Mouse (Mus musculus) hindbrain, embryonic 13.5 days (tissue): ENCODE measurements around the gene Fam221b. TPM values are rescaled to one million over a fixed set of nuclear protein-coding genes. Genes with fewer than 3 reads are reported as not detected.

Experiments used
- ATAC-seq: fragments of 200-750 bp; cut with Nextera tagmentation; 2 replicates; pipeline ENCODE4 v1.8.0; 2017; ENCODE audit warnings: moderate TSS enrichment; ENCODE audit not compliant: low FRiP score
- H3K27ac ChIP-seq: fragments of 300-500 bp; sonication (generic); 2 replicates; pipeline ENCODE4 v1.5.1; 2015; ENCODE audit warnings: inconsistent platforms, mild to moderate bottlenecking, moderate library complexity
- H3K27me3 ChIP-seq: fragments of 300-500 bp; sonication (generic); 2 replicates; pipeline ENCODE4 v1.6.1; 2015; ENCODE audit warnings: mild to moderate bottlenecking, inconsistent platforms
- H3K36me3 ChIP-seq: fragments of 300-500 bp; sonication (generic); 2 replicates; pipeline ENCODE4 v1.6.1; 2015; ENCODE audit warnings: mild to moderate bottlenecking, inconsistent platforms
- H3K4me1 ChIP-seq: fragments of 300-500 bp; sonication (generic); replicated peaks from 2 replicates; pipeline ENCODE4 v1.6.1; 2015; ENCODE audit warnings: inconsistent platforms
- H3K4me2 ChIP-seq: fragments of 300-500 bp; sonication (generic); 2 replicates; pipeline ENCODE4 v1.6.1; 2015; ENCODE audit warnings: inconsistent platforms, mild to moderate bottlenecking, moderate library complexity
- H3K4me3 ChIP-seq: fragments of 300-500 bp; sonication (generic); 2 replicates; pipeline ENCODE4 v1.5.1; 2015; ENCODE audit warnings: mild to moderate bottlenecking, inconsistent platforms
- H3K9ac ChIP-seq: fragments of 300-500 bp; sonication (generic); 2 replicates; pipeline ENCODE4 v1.6.1; 2015; ENCODE audit warnings: mild to moderate bottlenecking, inconsistent platforms
- H3K9me3 ChIP-seq: fragments of 300-500 bp; sonication (generic); 2 replicates; pipeline ENCODE4 v1.6.1; 2016; ENCODE audit warnings: inconsistent platforms
- WGBS: fragments of 180-500 bp; shearing (Covaris S2); methylation state at CpG from one replicate; pipeline ENCODE4 v1.1.7; 2015; 5-methylcytosine and 5-hydroxymethylcytosine counted together
- polyA plus RNA-seq: library from polyadenylated mRNA; unstranded; fragments of >200 nt; fragmentation: Nextera tagmentation; extraction: Ambion mirVana; gene quantifications from 2 replicates; pipeline ENCODE4 v1.2.1, GENCODE M21; 2015

The Fam221b gene
- polyA plus RNA-seq, 1 experiment from 2014 or later: 2.8 TPM

DNA sequence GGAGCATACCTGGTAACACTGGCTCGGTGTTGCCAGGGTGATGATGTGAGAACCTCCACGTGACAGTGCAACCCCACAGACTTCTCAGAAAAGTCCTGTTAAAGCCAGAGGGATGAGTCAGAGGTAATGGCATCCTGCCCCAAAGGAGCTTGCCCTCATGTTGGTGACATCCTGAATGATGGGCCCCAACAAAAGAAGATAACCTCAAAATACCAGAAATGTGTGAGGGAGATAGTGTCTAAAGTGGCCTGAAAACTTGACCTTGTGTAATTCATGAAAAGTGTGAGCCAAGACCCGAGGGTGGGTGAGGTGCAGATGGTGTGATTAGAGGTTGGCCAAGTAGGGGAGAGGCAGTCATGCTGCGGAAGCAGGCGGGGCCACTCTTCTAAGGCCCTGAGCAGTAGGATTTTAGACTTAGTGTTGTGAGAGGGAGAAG is 24.9 kb upstream of the Fam221b start:
- H3K4me2 ChIP-seq: no peak overlapping the region
- H3K9me3 ChIP-seq: no peaks in the 10 kb centered on the region
- ATAC-seq: no peak
- no peak overlapping the region for H3K4me3 ChIP-seq
- no peak overlapping the region for H3K9ac ChIP-seq
- no peaks in the 10 kb centered on the region for H3K27me3 ChIP-seq
- H3K36me3 ChIP-seq: peaks cover 30% of the 10 kb centered on the region
- no peak overlapping the region for H3K27ac ChIP-seq
- 80% methylated on average over 5 of the region's 5 CpGs for WGBS
- no peaks in the 10 kb centered on the region; the same call in 1 of the 2 replicates for H3K4me1 ChIP-seq

DNA sequence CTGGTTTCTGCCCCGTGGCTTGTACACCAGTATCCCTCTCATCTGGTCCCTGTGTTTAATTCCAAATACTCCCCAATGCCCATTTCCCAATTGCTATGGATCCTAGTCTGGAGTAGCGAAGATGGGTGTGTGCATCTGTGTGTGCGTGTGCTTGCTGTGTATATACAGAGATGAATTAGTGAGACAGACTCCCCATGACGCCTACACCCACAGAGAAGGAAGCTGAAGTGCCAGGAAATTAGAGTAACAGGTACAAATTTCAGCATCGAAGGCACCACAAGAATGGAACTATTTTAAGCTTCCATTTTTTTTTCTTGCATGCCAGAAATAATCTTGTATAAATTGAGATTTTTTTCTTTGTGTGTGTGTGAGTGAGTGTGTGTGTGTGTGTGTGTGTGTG is 22.1 kb upstream of the Fam221b start:
- Histone ChIP-seq H3K36me3 (peaks cover 55% of the 10 kb centered on the region), H3K27me3 (no peaks in the 10 kb centered on the region)
- ATAC-seq: no peak

DNA sequence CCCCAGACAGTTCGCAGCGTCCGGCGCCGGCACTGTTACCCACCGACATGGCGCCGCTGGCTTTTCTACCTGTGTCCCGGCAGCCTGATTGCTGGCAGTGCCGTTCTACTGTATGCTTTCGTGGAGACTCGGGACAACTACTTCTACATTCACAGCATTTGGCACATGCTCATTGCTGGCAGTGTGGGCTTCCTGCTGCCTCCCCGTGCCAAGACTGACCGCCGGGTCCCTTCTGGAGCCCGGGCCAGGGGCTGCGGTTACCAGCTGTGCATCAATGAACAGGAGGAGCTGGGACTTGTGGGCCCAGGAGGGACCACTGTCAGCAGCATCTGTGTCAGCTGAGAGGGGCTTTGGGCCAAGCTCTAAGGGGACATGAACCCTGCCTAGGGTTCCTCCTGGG is 21.1 kb upstream of the Fam221b start:
- Histone ChIP-seq H3K9me3 (no peaks in the 10 kb centered on the region), H3K27me3 (no peaks in the 10 kb centered on the region), H3K4me3 (no peak overlapping the region), H3K9ac (no peak overlapping the region), H3K36me3 (peaks cover 65% of the 10 kb centered on the region), H3K27ac (no peak overlapping the region), H3K4me1 (no peaks in the 10 kb centered on the region), H3K4me2 (no peak overlapping the region)
- ATAC-seq: no peak
- 94% methylated on average over 17 of the region's 17 CpGs for WGBS

More for the DNA sequence above, 22.1 kb upstream of the Fam221b start:
- WGBS: 87% methylated on average over 5 of the region's 5 CpGs
- Histone ChIP-seq H3K9ac (no peak overlapping the region), H3K4me3 (no peak overlapping the region), H3K4me2 (no peak overlapping the region), H3K27ac (no peak overlapping the region), H3K4me1 (no peaks in the 10 kb centered on the region), H3K9me3 (no peaks in the 10 kb centered on the region)

DNA sequence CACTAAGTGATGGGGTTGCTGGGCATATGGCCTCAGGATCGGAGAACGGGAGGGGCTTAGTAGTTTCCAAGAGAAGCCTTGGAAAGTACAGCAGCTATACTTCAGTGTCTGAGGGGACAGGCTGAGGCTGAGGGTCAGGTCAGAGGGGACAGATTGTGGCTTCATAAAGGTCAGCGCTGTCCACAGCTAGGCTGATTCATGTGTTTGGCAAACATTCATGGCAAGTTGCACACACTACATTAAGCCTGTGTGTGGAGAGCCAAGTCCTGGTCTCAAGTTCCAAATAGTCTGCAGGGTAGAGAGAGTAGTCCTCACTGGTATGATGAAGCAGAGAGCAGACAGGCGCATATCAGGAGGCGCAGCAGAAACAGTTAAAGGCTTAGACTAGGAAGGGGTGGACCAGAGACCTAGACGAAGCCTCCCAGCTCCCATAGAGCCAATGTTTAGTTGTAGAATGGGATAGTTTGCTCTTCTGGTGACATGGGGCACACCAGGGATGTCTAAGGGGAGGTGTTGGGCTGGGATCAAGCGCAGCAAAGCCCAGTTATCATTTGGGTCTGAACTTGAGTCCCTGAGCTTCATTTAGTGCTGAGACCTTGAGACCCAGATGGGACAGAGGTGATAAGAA is 10.6 kb upstream of the Fam221b start:
- Histone ChIP-seq H3K27ac (no peak overlapping the region), H3K4me2 (no peak overlapping the region), H3K9me3 (no peaks in the 10 kb centered on the region), H3K27me3 (no peaks in the 10 kb centered on the region), H3K36me3 (peaks cover 97% of the 10 kb centered on the region), H3K4me3 (no peak overlapping the region), H3K9ac (no peak overlapping the region), H3K4me1 (no peaks in the 10 kb centered on the region)
- no peak for ATAC-seq
- 87% methylated on average over 7 of the region's 7 CpGs for WGBS

DNA sequence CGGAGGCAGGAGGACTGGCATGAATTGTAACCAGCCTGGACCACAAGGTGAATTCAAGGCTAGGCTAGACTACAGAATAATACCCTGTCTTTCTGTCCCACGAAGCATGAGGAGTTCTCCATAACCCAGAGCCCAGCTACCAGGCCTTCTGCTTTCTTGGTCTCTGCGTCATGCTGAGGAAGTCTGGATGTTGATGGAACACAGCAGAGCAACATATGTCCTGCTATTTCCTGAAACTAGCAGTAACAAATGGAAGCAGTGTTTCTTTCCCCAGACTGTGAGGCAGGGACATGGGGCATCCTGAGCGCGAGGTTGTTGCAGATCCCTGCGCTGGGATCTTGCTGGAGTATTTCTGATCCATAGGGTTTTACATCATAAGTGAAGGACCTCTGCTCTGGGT is 9.6 kb upstream of the Fam221b start:
- peaks cover 92% of the 10 kb centered on the region for H3K36me3 ChIP-seq
- H3K4me2 ChIP-seq: no peak overlapping the region
- ATAC-seq: no peak
- 0 out of 2 replicates have a peak, but pooled peaks cover 2% of the 10 kb centered on the region for H3K4me1 ChIP-seq
- no peaks in the 10 kb centered on the region for H3K27me3 ChIP-seq
- no peaks in the 10 kb centered on the region for H3K9me3 ChIP-seq
- no peak overlapping the region for H3K27ac ChIP-seq
- H3K9ac ChIP-seq: no peak overlapping the region
- 91% methylated on average over 6 of the region's 6 CpGs for WGBS
- H3K4me3 ChIP-seq: no peak overlapping the region

DNA sequence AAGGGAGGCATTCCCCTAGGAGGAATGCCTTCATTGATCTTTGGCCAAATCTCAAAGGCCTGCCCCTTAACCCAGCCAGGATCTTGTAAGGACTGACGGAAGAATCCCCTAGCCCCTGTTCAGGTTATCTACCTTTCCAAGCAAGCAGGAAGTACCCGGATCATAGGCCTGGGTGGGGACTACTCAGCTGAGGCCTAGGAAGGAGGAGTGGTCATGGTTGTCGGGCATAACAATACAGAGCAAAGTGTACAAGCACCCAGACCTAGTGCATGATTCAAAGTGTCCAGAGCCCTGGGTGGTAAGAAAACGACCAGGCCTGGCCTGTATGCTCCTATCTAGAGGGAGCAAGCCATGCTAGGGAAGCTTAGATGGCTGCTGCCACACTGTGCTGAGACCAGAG is 6.7 kb upstream of the Fam221b start:
- peaks cover 29% of the 10 kb centered on the region for H3K4me1 ChIP-seq
- H3K9ac ChIP-seq: no peak overlapping the region
- no peak for ATAC-seq
- H3K9me3 ChIP-seq: no peaks in the 10 kb centered on the region
- no peak overlapping the region for H3K27ac ChIP-seq
- no peak overlapping the region for H3K4me2 ChIP-seq
- no peak overlapping the region for H3K4me3 ChIP-seq
- H3K27me3 ChIP-seq: no peaks in the 10 kb centered on the region
- H3K36me3 ChIP-seq: peaks cover 64% of the 10 kb centered on the region
- 85% methylated on average over 4 of the region's 4 CpGs for WGBS

DNA sequence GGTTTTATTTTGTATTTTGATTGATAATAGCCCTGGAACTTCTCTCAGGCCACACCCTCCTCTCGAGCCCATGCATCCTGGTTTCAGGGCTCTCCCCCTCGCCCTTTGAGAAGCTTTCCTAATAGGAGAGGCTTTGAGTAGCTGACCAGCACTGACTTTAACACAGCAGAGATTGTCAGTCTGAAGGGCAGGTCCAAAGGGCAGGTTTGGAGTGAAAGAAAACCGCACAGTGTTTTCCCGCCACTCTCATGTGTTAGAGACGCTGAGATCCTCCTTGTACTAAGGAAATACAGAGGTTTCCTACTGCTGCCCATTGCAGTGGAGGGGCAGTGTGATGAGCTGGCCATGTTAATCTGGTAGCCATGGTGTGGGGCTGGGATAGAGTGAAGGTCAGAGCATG is 6.0 kb upstream of the Fam221b start:
- ATAC-seq: no peak
- Histone ChIP-seq H3K9me3 (no peaks in the 10 kb centered on the region), H3K27ac (no peak overlapping the region), H3K36me3 (peaks cover 59% of the 10 kb centered on the region), H3K27me3 (no peaks in the 10 kb centered on the region), H3K4me3 (no peak overlapping the region), H3K4me1 (peaks cover 36% of the 10 kb centered on the region), H3K4me2 (no peak overlapping the region), H3K9ac (no peak overlapping the region)
- 82% methylated on average over 5 of the region's 5 CpGs for WGBS

DNA sequence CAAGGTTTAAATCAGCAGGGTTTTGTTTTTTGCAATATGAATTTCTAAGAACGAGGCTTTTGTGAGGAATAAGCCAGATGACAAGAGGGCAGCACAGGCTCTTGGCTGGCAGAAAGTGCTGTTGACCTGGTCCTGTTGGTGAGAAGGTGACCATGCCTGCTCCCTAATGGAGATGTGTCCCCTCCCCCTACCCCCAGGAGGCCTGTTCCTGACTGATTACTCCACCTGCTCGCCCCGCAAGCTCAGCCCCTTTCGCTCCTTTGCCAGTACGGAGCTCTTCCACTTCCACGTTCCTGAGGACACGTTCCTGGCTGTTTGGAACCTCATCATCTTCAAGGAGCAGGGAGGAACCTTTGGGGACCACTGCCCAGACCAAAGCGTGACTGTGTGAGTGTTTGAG is 4.8 kb upstream of the Fam221b start:
- H3K9me3 ChIP-seq: no peaks in the 10 kb centered on the region
- H3K4me1 ChIP-seq: peaks cover 40% of the 10 kb centered on the region
- no peak overlapping the region for H3K9ac ChIP-seq
- WGBS: 78% methylated on average over 8 of the region's 8 CpGs
- no peak overlapping the region for H3K27ac ChIP-seq
- no peak overlapping the region for H3K4me3 ChIP-seq
- ATAC-seq: no peak
- no peak overlapping the region for H3K4me2 ChIP-seq
- peaks cover 46% of the 10 kb centered on the region for H3K36me3 ChIP-seq
- H3K27me3 ChIP-seq: no peaks in the 10 kb centered on the region

DNA sequence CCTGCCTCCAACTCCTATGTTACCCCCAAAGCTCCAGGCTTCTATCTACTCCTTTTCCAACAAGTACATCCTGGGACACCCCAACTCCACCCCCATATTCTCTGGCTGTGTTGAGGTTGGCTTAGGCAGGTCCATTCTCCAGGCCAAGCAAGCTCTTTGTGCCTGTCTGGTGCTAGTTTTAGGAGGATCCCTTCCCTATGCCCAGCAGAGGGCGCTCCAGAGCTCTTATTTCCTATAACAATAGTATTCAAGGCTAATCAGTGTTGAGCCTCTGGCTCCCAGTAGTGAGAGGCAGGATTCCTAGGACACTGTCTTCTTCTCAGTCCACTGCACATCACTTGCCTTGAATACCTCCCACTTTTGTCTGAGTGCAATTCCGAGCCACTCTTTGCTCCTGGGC is 3.1 kb upstream of the Fam221b start:
- Histone ChIP-seq H3K4me3 (peak overlapping the region; percentile 85), H3K4me1 (peaks cover 45% of the 10 kb centered on the region), H3K9me3 (no peaks in the 10 kb centered on the region), H3K27ac (peak overlapping the region; percentile 30; the same call in 1 of the 2 replicates), H3K36me3 (peaks cover 30% of the 10 kb centered on the region), H3K9ac (peak overlapping the region; percentile 55), H3K27me3 (peaks cover 8% of the 10 kb centered on the region; the same call in 1 of the 2 replicates), H3K4me2 (peak overlapping the region; percentile 65)
- WGBS: 2% methylated on average over 2 of the region's 2 CpGs
- ATAC-seq: no peak

DNA sequence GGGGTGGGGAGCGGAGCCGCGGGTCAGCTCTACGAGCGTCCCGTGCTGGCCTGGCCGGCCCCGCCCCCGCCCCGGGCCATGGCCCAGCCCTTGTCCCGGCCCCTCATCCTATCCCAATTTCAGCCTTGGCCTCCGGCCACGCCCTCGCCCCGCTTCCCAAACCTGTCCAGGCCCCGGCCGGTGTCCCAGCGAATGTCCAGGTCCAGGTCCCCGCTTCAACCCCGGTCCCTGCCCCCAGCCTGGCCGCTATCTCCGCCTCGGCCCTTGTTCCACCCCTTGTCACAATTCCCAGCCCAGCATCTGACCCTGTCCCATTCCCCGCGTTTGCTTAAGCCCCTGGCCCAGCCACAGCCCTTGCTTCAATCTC is 466 bp upstream of the Fam221b start:
- H3K4me3 ChIP-seq: peak overlapping the region; percentile 85
- no peaks in the 10 kb centered on the region for H3K9me3 ChIP-seq
- H3K4me1 ChIP-seq: peaks cover 45% of the 10 kb centered on the region
- peak overlapping the region; percentile 65 for H3K4me2 ChIP-seq
- ATAC-seq: peak; percentile 55
- peak overlapping the region; percentile 97 for H3K9ac ChIP-seq
- 0% methylated on average over 25 of the region's 25 CpGs for WGBS
- peaks cover 30% of the 10 kb centered on the region for H3K27me3 ChIP-seq
- peaks cover 4% of the 10 kb centered on the region for H3K36me3 ChIP-seq
- H3K27ac ChIP-seq: peak overlapping the region; percentile 83

DNA sequence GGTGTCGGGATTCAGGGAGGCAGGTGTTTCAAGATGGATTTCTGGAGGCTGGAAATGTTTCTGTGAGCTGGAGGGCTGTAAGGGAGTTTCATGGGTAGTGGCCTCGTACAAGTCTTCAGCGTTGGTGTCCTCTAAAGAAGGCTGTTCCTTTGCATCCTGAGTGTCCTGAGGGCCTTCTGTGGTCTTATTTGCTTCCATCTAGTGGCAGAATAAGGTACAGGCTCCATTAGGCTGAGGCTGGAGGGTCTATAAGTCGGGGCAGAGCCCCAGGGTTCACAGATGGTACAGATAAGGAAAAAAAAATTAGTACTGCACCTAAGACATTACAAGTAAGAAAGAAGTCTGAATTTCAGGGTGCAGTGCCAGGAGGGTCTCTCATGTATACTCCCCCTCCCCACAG is 2.5 kb downstream of the Fam221b start:
- H3K9ac ChIP-seq: no peak overlapping the region
- H3K9me3 ChIP-seq: no peaks in the 10 kb centered on the region
- H3K4me2 ChIP-seq: no peak overlapping the region
- no peak overlapping the region for H3K4me3 ChIP-seq
- no peak overlapping the region for H3K27ac ChIP-seq
- peaks cover 54% of the 10 kb centered on the region for H3K27me3 ChIP-seq
- peaks cover 24% of the 10 kb centered on the region for H3K4me1 ChIP-seq
- ATAC-seq: no peak
- 24% methylated on average over 4 of the region's 4 CpGs for WGBS
- no peaks in the 10 kb centered on the region for H3K36me3 ChIP-seq

DNA sequence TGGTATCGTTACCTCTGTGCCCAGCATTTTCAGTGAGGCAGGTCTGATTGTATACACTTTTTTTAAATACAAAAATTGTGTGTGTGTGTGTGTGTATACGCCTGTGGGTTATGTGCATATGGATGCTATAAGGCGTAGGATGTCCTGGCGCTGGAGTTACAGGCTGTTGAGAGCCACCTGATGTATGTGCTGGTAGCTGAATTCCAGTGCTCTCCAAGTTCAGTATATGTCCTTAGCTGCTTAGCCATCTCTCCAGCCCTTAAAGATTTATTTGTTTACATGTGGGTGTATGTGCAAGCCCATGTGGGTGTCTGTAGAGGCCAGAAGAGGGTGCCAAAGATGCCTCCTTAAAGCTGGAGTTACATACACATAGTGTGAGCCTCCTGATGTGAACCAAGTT is 11.8 kb downstream of the Fam221b start:
- H3K9me3 ChIP-seq: no peaks in the 10 kb centered on the region
- H3K9ac ChIP-seq: no peak overlapping the region
- no peak for ATAC-seq
- peak overlapping the region; percentile 20; the same call in 1 of the 2 replicates for H3K27ac ChIP-seq
- H3K4me3 ChIP-seq: peak overlapping the region; percentile 80
- 63% methylated on average over 4 of the region's 4 CpGs for WGBS
- peaks cover 29% of the 10 kb centered on the region for H3K27me3 ChIP-seq
- H3K4me1 ChIP-seq: peaks cover 31% of the 10 kb centered on the region
- H3K4me2 ChIP-seq: peak overlapping the region; percentile 45
- peaks cover 4% of the 10 kb centered on the region for H3K36me3 ChIP-seq

DNA sequence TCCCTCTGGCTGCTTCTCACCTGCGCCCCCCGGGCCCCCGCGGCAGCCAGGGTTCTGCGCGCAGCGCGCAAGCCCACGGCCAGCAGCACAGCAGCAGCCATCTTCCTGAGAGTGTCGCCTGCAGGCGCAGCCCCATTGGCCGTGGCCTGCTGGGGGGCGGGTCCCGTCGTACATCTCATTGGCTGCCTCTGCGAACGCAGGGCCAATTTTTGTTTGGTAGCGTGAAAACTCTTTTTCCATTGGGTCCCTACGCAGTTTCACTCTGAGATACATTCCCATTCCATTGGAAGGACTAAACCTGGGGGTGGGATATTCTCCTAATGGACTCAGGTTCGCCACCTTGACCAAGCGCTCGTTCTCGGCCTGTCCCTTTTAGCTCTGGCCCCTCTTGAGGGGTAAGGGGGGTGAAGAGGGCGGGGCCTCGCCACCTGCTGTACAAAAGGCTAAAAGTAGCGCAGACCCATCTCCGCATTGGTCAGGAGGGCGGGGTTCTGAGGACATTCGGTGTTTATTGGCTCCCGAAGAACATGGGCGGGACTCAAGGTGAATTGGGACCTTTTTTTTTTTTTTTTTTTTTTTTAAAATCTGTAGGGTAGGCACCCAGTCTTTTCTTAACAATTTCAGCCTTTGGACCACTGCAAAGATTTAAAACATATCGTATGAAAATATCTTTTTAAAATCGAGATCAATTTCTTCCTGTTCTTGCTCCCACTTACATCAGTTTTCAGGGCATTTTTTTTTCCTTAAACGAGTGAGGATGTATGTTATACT is 12.4 kb downstream of the Fam221b start, which contains the start of gene Hint2:
Gene Hint2 (minus strand): TSS at position 128 of the 771 bp plus-strand sequence.
- peak; percentile 98 for ATAC-seq
- WGBS: 1% methylated on average over 34 of the region's 34 CpGs
- peaks cover 10% of the 10 kb centered on the region for H3K36me3 ChIP-seq

More for the DNA sequence above, 12.4 kb downstream of the Fam221b start, which contains the start of gene Hint2:
- Histone ChIP-seq H3K4me1 (peaks cover 31% of the 10 kb centered on the region), H3K4me3 (peak within 1 kb of the TSS; percentile 80), H3K9me3 (no peaks in the 10 kb centered on the region), H3K9ac (peak within 1 kb of the TSS; percentile 89), H3K27ac (peak within 1 kb of the TSS; percentile 94), H3K4me2 (peak within 1 kb of the TSS; percentile 65), H3K27me3 (peaks cover 23% of the 10 kb centered on the region)
